Mouse (Mus musculus): ENCODE measurements at regions not wholly inside any gene's neighbourhood (a gene's known extent, or its start where the extent isn't known, plus 50 kb on each side); places are given as distances from the start of the nearest gene placed in this dataset.
"Not testable (repeated sequence)": the region's sequence is repeated elsewhere in the genome, so short reads cannot be mapped to it uniquely, and the experiment has no call there.

DNA sequence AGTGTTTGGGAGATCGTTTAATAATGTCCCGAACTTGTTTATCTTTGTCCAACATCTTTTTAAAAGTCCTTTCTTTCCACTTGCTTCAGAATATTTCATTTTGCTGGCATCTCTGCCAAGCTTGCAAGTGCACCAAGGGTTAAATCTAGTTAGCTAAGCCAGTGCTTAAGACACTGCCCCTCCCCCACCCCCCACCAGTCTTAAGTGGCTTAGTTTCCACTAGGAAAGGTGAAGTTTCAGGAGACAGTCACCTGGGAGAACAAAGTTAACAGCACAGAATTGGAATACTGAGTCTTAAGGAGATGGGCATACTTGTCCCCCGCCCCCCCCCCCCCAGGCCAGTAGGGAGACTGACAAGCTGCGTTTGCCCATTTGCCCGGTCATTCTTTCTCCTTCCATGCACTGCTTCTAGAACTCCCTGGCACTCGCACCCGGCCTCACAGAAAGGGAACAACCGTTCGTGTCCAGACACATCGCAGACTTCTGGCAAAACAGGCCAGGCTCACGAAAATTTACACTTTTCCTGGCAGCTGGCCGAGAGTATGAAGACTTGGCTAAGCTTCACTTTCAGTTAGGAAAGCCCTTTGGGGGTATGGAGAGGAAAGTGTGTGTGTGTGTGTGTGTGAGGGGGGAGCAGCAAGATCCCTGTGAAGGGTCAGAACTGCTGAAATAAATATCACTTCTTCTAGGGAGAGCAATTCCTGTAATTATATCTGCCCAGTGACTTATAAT is 219.2 kb downstream of the Bcl11a start:
- no peak for DNase-seq (ENCODE audit: low spot score in 2 of 2)

DNA sequence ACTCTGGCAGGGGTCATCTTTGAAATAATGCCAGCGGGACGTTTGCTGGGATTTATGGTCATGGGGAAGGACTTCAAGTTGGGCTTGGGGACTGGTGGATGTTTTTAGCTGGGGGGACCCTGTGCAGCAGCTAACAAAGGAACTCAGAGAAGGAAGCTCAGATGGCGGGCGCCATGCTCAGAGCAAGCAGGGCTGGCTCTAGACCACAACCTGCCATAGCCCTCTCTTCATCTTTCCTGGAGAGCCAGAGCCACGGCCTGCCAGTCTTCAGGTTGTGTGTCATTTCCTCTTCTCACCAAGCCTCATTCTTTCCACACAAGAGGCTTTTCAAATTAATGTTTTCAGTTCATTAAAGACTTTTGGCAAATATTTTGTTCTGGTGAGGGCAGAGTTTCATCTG is 219.9 kb downstream of the Bcl11a start:
- no peak for DNase-seq (ENCODE audit: low spot score in 2 of 2)

DNA sequence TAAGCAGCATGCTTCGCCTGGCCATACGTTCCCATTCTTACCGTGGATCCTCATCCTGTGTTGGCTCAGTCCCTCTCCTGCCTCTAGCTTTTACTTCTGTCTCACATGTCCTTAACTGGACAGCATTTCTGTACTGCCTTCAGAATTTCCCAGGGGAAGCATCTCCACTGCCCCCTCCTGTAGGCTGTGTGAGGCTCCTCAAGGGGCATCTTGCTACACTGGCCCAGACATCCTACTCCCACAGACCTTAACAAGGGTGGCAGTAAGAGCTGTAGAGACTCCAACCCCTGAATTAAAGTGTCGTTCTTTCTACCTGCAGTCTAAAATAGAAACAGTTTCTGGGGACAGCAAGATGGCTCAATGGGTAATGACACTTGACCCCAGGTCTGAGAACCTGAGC is 222.5 kb downstream of the Bcl11a start:
- no peak for DNase-seq (ENCODE audit: low spot score in 2 of 2)

DNA sequence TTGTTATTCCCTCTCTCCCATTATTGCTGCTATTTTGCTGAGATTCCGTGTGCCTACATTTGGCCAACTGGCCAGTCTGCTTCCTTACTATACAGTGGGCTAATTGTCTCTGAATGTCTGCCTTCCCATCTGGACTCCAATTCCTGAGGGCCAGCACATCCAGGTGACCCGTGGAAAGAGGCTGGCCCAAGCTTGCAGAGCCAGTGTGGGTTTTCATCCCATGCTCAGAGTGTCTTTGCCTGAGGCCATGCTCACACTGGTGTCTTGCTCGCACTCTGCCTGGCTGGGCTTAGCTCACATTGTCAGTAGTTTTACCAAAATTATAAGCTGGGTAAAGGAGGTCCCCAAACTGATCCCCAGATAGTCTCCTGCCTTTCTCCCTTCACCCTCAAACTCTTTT is 223.3 kb downstream of the Bcl11a start:
- DNase-seq (ENCODE audit: low spot score in 2 of 2) = no peak

DNA sequence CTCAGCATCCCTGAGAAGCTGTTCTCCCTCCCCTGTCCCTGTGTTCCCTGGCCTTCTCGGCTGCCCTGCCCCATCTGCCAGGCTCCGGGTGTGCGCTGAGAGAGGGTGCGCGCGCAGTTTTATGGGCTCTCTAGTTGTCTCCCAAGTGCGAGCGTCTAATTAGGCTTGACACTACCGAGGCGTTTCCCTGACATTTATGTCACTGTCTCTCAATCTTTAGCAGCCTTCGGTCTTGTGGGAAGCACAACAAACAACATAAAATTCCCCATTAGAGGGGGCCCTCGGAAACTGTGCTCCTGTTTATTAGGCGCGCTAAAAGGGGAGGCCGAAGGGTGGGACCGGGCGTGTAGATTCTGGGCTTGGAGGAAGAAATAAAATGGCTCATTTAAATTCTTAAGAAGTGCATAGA is 227.3 kb downstream of the Bcl11a start:
- DNase-seq (ENCODE audit: low spot score in 2 of 2) = no peak

DNA sequence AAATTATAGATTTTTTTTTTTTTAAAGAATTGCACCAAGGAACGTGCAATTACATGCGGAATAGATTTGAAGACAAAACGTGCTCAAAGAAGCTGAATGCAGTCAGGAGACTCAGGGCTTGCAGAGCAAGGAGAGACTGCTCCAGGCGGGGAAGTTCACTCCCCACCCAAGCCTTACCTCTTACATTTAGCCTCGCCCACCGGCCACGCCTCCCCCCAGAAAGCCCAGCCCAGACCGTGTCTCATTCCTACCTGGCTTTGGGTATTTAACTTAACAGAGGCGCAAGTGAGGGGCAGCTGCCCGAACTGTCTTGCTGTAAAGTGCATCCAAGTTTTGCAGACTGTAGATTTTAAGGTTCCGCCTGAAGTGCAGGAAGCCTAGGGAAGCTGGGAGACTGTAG is 227.8 kb downstream of the Bcl11a start:
- no peak for DNase-seq (ENCODE audit: low spot score in 2 of 2)

DNA sequence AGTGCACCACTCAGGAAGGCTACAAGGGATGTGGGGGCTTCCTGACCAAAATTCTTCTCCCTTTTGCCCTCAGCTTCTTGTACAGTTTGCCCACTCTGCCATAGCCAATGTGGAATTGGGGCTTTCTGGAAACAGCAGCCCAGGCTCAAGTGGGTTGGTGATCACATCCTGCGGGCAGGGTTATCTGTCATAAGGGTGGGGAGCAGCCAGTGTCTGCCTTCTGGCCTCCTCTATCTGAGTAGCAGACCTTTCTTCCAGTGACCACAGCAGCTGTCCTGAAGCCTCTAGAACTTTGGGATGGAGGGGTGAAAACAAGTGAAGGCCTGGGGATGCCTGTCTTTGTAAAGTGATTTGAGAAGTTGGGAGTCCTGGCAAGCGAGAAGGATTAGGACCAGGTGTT is 228.2 kb downstream of the Bcl11a start:
- DNase-seq (ENCODE audit: low spot score in 2 of 2) = no peak

DNA sequence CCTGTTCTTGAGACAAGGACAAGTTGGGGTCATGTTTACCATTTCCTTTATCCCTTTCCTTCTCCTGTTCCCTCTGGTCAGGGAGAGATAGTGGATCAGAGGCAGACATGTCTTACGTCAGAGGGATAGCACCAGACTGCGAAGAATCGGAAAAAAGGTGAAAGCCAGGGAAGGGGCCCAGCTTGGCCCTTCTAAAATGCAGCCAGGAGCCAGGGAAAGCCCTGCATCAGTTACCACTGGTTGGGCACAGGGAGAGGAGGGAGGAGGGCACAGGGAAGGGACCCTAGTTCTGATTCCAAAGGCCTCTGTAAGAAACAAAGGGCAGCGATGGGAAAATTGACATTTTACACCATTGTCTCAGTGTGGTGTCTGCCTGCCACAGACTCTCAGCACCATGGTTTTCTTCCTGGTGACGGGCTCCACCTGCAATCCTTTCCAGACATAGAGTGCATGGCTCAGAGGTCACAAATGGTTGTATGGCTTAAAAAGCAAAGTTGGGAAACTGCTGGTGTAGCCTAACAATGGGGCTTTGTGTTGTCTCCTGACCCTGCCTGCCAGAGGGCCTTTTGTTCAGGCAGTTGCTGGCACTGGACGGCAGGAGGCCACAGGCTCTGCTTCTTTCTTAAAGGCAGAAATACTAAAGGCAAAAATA is 229.9 kb downstream of the Bcl11a start:
- no peak for DNase-seq (ENCODE audit: low spot score in 2 of 2)

DNA sequence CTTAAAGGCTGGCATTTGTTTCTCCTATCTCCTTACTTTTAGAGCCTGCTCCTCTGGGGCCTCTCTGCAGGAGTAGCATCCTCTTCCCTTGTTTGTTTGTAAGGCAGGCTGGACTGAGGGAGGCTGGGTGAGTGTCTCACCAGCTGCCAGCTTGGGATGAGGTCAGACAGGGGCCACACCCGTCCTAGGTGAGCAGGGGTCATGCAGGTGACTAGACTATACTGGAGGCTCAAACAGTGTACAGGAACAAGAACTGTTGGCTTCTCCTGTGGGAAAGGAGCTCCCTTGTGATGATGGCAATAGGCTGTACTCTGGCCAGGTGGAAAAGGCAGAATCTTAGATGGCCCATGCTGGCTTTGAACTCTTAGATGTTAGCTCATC is 230.4 kb downstream of the Bcl11a start:
- no peak for DNase-seq (ENCODE audit: low spot score in 2 of 2)

DNA sequence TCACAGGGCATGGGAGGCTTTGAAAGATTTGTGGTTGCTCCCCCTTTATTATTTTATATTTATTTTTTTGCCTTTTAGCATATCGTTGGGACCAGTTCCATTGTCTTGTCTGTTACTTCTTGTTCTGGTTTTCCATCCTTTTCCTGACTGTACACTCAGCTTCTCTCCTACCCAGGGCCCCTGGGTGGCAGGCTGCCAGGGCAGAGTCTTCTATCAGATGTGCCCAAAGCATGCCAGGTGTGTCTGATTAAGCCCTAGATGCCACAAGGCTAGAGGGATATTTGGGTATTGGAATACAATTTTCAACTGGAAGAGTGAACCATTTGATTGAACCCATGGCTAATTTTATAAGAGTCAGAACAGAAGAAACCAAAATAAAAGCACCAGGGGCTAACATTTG is 236.2 kb downstream of the Bcl11a start:
- no peak for DNase-seq (ENCODE audit: low spot score in 2 of 2)

DNA sequence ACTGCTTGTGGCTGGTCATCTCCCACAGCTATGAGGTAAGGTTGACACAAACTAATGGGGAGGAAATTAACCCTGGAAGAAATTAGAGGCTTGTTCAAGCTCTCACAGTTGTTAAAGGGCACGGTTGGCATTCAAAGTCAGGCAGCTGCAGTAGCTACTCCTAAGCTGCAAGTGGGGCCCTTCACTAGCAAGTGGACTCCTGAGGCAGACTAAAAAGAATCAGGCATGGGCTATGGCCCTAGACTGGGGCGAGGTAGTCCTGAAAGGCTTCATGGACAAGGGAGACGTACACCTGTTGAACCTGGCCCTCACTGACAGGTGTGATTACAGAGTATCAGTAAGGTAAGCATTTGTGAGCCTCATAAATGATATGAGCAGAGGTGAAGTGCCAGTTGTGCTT is 237.7 kb downstream of the Bcl11a start:
- no peak for DNase-seq (ENCODE audit: low spot score in 2 of 2)

DNA sequence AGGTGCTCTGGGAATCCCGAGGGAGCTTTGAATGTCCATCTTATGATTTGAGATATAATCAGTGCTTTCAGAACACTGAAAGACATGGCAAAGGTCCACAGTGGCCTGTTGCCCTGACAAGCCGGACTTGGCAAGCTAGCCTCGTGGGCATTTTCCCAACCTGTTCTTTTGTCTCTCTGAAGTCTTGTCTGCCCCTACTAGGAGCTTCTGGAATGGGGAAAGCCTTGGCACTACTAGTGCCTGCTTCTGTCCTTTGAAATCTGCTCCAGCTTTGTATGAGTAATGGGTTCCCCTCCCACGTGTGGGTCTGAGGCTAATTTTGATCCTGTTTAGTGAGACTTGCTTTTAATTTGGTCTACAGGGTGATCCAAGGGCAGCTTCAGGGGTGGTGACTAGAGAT is 238.3 kb downstream of the Bcl11a start:
- DNase-seq (ENCODE audit: low spot score in 2 of 2) = no peak

DNA sequence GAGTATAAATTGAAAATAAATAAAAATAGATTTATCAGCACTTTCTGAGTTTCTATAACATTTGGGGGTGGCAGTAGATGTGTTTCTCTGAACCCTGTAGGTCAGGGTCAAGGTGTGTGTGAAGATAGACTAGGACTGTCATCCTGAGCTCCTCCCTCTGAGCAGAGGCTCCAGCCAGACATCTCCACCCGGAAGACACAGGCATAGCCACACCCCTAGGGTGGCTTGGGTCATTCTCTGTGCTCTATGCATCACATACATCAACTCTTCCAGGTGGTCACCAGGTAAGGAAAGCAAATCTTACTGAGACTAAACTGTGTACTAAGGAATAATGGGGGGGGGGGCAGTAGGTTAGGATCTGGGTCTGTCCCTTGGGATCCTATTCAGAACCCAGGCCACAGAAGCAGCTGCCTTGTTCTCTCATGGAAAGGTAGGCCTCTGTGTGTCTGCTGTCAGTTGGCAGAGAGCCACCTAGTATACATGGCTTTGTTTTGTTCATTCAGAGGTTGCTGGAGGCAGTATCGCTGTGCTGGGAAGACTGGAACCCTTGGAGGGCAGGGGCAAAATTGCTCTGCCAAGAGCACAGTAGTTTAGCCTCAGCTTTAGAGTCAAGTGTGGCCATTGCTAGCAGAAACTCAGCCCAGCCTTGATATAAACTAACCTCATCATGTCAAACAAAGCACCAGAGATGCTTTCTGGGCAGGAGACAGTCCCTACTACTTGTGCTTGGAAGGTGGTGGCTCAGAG is 240.3 kb downstream of the Bcl11a start:
- DNase-seq (ENCODE audit: low spot score in 2 of 2) = no peak

DNA sequence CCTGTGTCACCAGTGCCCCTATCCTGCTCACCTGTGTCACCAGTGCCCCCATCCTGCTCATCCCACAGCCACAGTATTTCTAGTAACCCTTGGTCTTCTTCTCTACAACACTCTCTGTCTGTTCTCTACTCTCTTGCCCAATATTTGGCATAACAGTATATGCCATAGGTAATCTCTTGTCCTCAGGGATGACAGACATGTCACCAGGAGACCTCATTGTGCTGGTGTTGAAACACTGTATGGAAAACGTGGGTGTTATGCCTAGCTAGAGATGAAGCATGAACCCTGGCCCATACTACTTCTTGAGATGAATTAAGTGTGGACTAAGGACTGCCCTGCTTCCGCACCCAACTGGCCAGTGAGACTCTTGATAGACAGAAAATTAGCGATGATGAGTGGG is 241.4 kb downstream of the Bcl11a start:
- no peak for DNase-seq (ENCODE audit: low spot score in 2 of 2)

DNA sequence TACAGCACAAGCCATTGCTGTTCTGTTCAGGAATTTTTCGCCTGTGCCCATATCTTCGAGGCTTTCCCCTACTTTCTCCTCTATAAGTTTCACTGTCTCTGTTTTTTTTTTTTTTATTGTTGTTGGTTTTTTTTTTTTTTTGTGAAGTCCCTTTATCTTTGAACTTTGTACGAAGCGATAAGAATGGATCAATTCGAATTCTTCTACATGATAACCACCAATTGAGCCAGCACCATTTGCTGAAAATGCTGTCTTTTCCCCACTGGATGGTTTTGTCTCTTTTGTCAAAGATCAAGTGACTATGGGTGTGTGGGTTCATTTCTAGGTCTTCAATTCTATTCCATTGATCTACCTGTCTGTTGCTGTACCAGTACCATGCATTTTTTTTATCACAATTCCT is 244.6 kb downstream of the Bcl11a start:
- not testable (repeated sequence) for DNase-seq (ENCODE audit: low spot score in 2 of 2)

DNA sequence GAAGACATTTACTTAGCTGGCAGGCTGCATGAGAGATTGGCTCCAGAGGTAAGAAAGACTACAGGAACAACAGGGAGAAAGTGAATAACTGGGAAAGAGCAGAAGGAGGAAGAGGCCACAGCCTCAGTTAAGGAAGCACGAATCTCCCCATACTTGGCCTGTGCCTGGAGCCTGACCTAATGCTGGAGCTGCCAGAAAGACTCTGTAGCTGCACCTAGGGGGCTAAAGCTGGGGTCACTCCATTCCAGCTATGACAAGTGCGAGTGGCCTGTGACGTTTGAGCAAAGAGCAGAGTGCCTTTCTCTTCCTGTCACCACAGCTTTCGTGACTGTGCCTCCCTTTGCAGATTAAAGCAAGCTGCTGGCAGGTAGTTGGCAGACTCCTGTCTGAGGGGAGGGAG is 250.6 kb downstream of the Bcl11a start:
- DNase-seq (ENCODE audit: low spot score in 2 of 2) = no peak

DNA sequence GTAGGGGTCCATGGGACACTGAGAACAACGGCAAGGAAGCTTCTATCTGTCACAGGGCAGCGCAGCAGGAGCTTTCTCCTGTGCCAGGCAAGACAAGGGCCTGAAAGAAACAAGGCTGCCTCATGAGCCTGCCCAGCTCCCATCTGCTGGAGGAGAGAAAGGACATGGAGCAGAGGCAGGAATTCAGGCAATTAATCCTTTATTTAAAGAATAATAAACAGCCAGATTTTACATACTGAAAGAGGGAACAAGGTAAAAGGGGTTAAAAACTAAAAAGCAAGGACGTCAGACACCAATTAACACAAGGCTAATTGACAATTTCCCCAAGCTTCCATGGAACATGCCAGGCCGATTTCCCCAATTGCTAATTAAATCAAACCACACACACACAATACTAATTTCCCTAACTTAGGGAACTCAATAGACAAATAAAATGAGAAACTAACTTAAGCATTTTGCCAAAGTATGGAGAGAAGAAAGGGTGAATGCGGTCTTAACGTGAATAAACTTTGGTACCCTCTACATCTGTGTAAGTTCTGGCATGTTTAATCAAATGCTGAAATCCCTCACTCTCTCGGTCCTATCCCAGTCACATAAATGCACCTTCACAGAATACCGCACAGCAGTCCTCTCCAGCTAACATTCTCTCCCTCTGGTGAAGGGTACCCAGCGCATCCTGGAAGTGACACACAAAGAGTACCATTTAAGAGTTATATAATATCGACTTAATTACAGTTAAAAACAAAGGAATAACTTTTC is 252.7 kb downstream of the Bcl11a start:
- no peak for DNase-seq (ENCODE audit: low spot score in 2 of 2)

DNA sequence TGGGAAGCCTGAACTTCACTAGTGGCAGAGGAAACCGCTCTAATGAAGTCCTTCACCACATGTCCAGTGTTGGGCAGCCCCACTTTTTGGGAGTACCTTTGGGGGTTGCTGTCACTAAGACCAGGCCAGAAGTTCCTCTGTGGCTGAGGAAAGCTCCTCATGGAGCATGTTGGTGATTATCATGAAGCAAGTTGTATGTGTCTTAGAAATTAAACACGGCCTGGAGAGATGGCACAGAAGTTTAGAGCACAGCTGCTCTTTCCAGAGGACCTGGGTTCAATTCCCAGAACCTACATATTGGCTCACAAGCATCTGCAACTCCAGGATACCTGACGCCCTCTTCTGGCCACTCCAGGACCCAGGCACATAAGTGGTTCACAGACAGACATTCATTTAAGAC is 254.4 kb downstream of the Bcl11a start:
- no peak for DNase-seq (ENCODE audit: low spot score in 2 of 2)

DNA sequence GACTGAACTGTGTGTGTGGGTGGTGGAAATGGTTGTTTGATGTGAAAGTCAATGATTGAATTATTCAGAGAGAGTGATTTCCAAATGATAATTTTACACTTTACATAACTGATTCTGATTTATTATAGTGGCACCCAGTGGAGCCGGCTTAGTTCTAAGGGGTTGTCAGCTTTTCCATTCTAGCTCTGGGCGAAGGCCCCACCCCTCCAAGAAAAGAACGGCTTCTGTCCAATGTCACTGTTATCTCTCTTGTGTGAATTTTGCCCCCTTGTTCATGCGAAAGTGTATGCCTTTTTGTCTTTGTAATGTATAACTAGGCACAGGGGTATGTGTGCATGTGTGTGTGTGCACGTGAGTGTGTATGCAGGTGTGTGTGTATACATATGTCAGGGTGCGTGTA is 255.3 kb downstream of the Bcl11a start:
- no peak for DNase-seq (ENCODE audit: low spot score in 2 of 2)

DNA sequence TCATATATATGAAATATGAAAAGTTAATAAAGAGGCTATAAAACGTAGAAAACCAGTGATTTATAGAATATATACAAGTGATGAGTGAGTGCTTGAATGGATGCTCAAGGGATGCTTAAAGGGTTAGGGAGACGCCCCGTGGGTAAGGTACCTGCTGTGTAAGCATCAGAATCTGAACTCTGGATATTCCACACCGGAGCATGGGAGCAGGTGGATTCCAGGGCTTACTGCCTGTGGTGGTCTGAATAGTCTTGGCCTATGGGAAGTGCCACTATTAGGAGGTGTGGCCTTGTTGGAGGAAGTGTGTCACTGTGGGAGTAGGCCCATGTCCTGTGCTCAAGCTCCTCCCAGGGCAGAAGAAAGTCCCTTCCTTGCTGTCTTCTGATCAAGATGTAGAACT is 257.4 kb downstream of the Bcl11a start:
- DNase-seq (ENCODE audit: low spot score in 2 of 2) = no peak

DNA sequence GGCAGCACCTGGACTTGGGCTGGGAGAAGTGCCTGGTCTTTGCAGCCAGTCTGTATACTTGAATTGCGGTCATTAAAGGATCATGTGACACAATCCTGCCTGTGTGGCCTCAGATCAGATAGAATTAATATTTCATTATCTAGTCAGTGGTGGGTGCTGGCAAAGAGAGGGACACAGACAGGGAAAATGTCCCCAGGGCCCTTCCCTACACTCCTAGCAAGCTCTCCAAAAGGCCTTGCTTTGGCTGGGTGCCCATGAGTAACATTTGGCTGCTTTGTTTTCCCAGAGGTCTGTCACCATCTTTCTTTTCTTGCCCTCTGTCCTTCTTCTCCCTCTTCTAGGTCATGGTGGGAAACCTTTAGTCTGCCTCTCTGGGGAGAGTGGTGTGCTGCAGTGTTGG is 260.3 kb downstream of the Bcl11a start:
- no peak for DNase-seq (ENCODE audit: low spot score in 2 of 2)

DNA sequence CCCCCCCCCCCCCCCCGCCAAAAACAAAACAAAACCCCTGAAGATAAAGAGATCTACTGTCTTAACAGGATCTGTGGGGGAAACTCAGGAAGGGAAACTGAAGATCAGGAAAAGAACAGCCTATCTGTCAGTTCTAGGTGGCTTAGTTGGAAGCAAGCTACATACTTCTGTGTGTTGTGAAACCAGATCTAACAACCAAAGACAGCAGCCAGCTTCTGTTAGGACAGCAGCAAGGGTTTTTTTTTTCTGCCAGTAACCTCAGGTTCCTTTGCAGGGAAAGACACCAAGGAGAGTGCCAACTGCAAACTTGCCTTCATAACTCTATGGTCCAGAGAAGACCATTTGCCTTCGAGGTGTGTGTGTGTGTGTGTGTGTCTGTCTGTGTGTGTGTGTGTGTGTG is 261.2 kb downstream of the Bcl11a start:
- no peak for DNase-seq (ENCODE audit: low spot score in 2 of 2)

Measured in frontal cortex, postnatal 25 days (tissue).